20 mouse cellular contexts compared by ENCODE assay signal in the genomic region with DNA sequence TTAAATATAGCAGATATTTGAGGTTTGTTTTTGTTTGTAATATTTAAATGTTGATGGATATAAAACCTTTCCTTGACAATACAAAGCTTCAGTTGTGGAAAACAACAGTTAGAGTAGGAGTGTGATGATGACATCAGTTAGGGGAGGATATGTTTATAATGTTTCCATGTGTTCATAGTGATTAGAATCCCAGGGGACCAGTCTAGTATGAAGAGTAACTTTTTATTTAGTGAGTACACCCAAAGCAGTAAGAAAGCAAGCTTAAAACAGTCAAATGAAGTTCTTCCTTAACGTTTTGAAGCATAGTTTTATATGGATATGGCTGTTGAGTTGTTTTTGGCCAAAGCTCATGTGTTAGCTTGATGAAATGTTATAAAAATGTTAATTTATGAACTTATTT.
"Had no signal": no experiment of that assay in that cellular context is flagged by ENCODE, and none has a peak within 500 bp of the region (broad histone marks: within the 10 kb centered on the region; RNA-seq: fewer than 3 reads in every experiment).

No protein-coding gene starts in this region.

- H3K36me3 ChIP-seq: midbrain, embryonic 12.5 days; neural tube, embryonic 13.5 days; neural tube, embryonic 15.5 days; stomach, embryonic 15.5 days had no signal

- H3K27me3 ChIP-seq: midbrain, embryonic 12.5 days; neural tube, embryonic 13.5 days; neural tube, embryonic 15.5 days; stomach, embryonic 15.5 days had no signal

- H3K27ac ChIP-seq: midbrain, embryonic 10.5 days; midbrain, embryonic 12.5 days; neural tube, embryonic 13.5 days; neural tube, embryonic 15.5 days; stomach, embryonic 15.5 days; stomach, postnatal 0 days had no signal

- H3K4me1 ChIP-seq: midbrain, embryonic 10.5 days; midbrain, embryonic 12.5 days; stomach, embryonic 15.5 days had no signal

- H3K4me2 ChIP-seq: lung, embryonic 14.5 days; midbrain, embryonic 12.5 days; neural tube, embryonic 13.5 days; neural tube, embryonic 15.5 days; stomach, embryonic 15.5 days had no signal

- DNase-seq: lung, adult 18-20 months; lung, embryonic 14.5 days; lung, postnatal 10 days; lung, postnatal 4 days; midbrain, embryonic 14.5 days; retina, postnatal 1 day; right cerebral cortex, adult 18-20 months; right cerebral cortex, postnatal 25 days; right cerebral cortex, postnatal 4 days; thymus, adult 2 months; thymus, postnatal 14 days; thymus, postnatal 36 days had no signal

- H3K9me3 ChIP-seq: midbrain, embryonic 10.5 days; midbrain, embryonic 12.5 days; neural tube, embryonic 13.5 days; neural tube, embryonic 15.5 days; stomach, embryonic 15.5 days had no signal

- H3K9ac ChIP-seq: lung, embryonic 14.5 days; midbrain, embryonic 12.5 days; neural tube, embryonic 13.5 days; neural tube, embryonic 15.5 days; stomach, embryonic 15.5 days had no signal

- H3K4me3 ChIP-seq: midbrain, embryonic 10.5 days; midbrain, embryonic 12.5 days; myocyte; neural tube, embryonic 13.5 days; neural tube, embryonic 15.5 days; stomach, embryonic 15.5 days had no signal

- ATAC-seq: midbrain, embryonic 16.5 days had no signal
